Mouse (Mus musculus): ENCODE results near the gene Gm3435. TPM values are rescaled to one million over a fixed set of nuclear protein-coding genes. Genes with fewer than 3 reads are reported as not detected.

The Gm3435 gene
- polyA plus RNA-seq (2017; shearing (Covaris generic)) = 13.5 TPM

GRCm38 (mm10) chr17:15009706-15010413 is at the start of gene Gm3435:
TSS of gene Gm3435 (plus strand) at chr17:15010176.

GRCm38 (mm10) chr17:14960951-14961556 is 48.9 kb upstream of the Gm3435 start, which contains the start of gene Phf10:
TSS of gene Phf10 (minus strand) at chr17:14961273.

GRCm38 (mm10) chr17:14978362-14979038 is 31.5 kb upstream of the Gm3435 start, which contains the start of the genes 9030025P20Rik and Gm3417:
TSS of gene 9030025P20Rik (plus strand) at chr17:14978468.
TSS of gene Gm3417 (minus strand) at chr17:14978790.

GRCm38 (mm10) chr17:15041175-15041729 is 31.3 kb downstream of the Gm3435 start, which contains the start of the genes Ermard, Tcte3 and Gm3448:
TSS of gene Ermard (plus strand) at chr17:15041208.
TSS of gene Tcte3 (minus strand) at chr17:15041488.
TSS of gene Gm3448 (minus strand) at chr17:15041537.

Other genes with a start within 250 kb of the Gm3435 start
- 0.51 TPM for gene Wdr27, start 67.0 kb upstream of the Gm3435 start, polyA plus RNA-seq (2017; shearing (Covaris generic))
- 29.8 TPM for gene 1600012H06Rik, start 67.0 kb upstream of the Gm3435 start, polyA plus RNA-seq (2017; shearing (Covaris generic))
- 44.9 TPM for gene Phf10, start 48.9 kb upstream of the Gm3435 start, polyA plus RNA-seq (2017; shearing (Covaris generic))
- gene 9030025P20Rik, start 31.7 kb upstream of the Gm3435 start, polyA plus RNA-seq (2017; shearing (Covaris generic)) = 21.7 TPM
- gene Gm3417, start 31.4 kb upstream of the Gm3435 start, polyA plus RNA-seq (2017; shearing (Covaris generic)) = not detected
- 161 TPM for gene Ermard, start 31.0 kb downstream of the Gm3435 start, polyA plus RNA-seq (2017; shearing (Covaris generic))
- 2.8 TPM for gene Tcte3, start 31.3 kb downstream of the Gm3435 start, polyA plus RNA-seq (2017; shearing (Covaris generic))
- gene Gm3448, start 31.4 kb downstream of the Gm3435 start, polyA plus RNA-seq (2017; shearing (Covaris generic)) = 2.7 TPM

Measured in CD4-positive, CD25-positive, alpha-beta regulatory T cell (primary cell).